Mouse (Mus musculus): Measurements from ENCODE around the gene C130026I21Rik.
"Not testable (repeated sequence)": the region's sequence is repeated elsewhere in the genome, so short reads cannot be mapped to it uniquely, and the experiment has no call there.

GRCm38 (mm10) chr1:85246776-85247460, 23.4 kb downstream of the C130026I21Rik start:
- not testable (repeated sequence) for TF ChIP-seq CTCF (IDR thresholded peaks at IDR 0.05; ENCODE audit: borderline replicate concordance, control insufficient read depth, extremely low read depth, insufficient read depth, low read length, poor library complexity); POLR2A (IDR thresholded peaks at IDR 0.05; ENCODE audit: control insufficient read depth, extremely low read depth, insufficient read depth, low read length, poor library complexity)

Data from thymus, adult 2 months (tissue).